Mouse (Mus musculus) thymus, postnatal 14 days (tissue): ENCODE results near the gene Zfp668.
"Not testable (repeated sequence)": the region's sequence is repeated elsewhere in the genome, so short reads cannot be mapped to it uniquely, and the experiment has no call there.

Experiments
- DNase-seq: peaks from one replicate; pipeline ENCODE4 v3.0.0; 2021

Zfp668 gene

GRCm38 (mm10) chr7:127840031-127840430 is 36.6 kb downstream of the Zfp668 start:
- not testable (repeated sequence) for DNase-seq

GRCm38 (mm10) chr7:127837878-127838277 is 38.8 kb downstream of the Zfp668 start:
- not testable (repeated sequence) for DNase-seq

- DNase-seq = no peak
Measured at GRCm38 (mm10) chr7:127837473-127837872, 39.2 kb downstream of the Zfp668 start.

GRCm38 (mm10) chr7:127835550-127835949 is 41.1 kb downstream of the Zfp668 start:
- no peak for DNase-seq

GRCm38 (mm10) chr7:127824176-127824871 is 52.3 kb downstream of the Zfp668 start, which contains the start of the genes Stx4a and Stx1b:
Gene Stx4a, plus strand, starts transcription at chr7:127824294.
Gene Stx1b, minus strand, starts transcription at chr7:127824549.
- DNase-seq = no peak

GRCm38 (mm10) chr7:127823236-127824171 is 53.1 kb downstream of the Zfp668 start:
- DNase-seq = no peak

- DNase-seq = no peak
Measured at GRCm38 (mm10) chr7:127822494-127822893, 54.1 kb downstream of the Zfp668 start.

GRCm38 (mm10) chr7:127820836-127821509 is 55.7 kb downstream of the Zfp668 start:
- no peak for DNase-seq

GRCm38 (mm10) chr7:127817776-127818175 is 58.9 kb downstream of the Zfp668 start:
- no peak for DNase-seq

- DNase-seq = no peak
Measured at GRCm38 (mm10) chr7:127817053-127817452, 59.6 kb downstream of the Zfp668 start.

- DNase-seq = peak; percentile 73
Measured at GRCm38 (mm10) chr7:127815954-127816821, 60.4 kb downstream of the Zfp668 start.

GRCm38 (mm10) chr7:127815116-127815665 is 61.4 kb downstream of the Zfp668 start:
- DNase-seq = no peak

GRCm38 (mm10) chr7:127814241-127814921 is 62.2 kb downstream of the Zfp668 start:
- DNase-seq = no peak

- no peak for DNase-seq
Measured at GRCm38 (mm10) chr7:127813821-127814220, 62.8 kb downstream of the Zfp668 start.
